Mouse (Mus musculus) stomach, postnatal 0 days (tissue): ENCODE measurements at regions not wholly inside any gene's neighbourhood (a gene's known extent, or its start where the extent isn't known, plus 50 kb on each side); places are given as distances from the start of the nearest gene placed in this dataset.

Experiments used
- ATAC-seq: fragments of 200-750 bp; cut with Nextera tagmentation; 2 replicates; pipeline ENCODE4 v1.8.0; 2017; ENCODE audit not compliant: low FRiP score, low TSS enrichment
- DNase-seq: peaks from one replicate; pipeline ENCODE4 v3.0.0-alpha.2; 2016; ENCODE audit warnings: low spot score
- H3K27ac ChIP-seq: fragments of 300-500 bp; sonication (generic); replicated peaks from 2 replicates; pipeline ENCODE4 v1.5.1; 2014; ENCODE audit warnings: mild to moderate bottlenecking, control low read depth
- H3K27me3 ChIP-seq: fragments of 300-500 bp; sonication (generic); 2 replicates; pipeline ENCODE4 v1.6.1; 2014; ENCODE audit warnings: low read length; ENCODE audit not compliant: control insufficient read depth, insufficient read depth
- H3K36me3 ChIP-seq: fragments of 300-500 bp; sonication (generic); 2 replicates; pipeline ENCODE4 v1.6.1; 2014; ENCODE audit warnings: low read length, mixed read lengths; ENCODE audit not compliant: control insufficient read depth, insufficient read depth
- H3K4me1 ChIP-seq: fragments of 300-500 bp; sonication (generic); replicated peaks from 2 replicates; pipeline ENCODE4 v1.6.1; 2014; ENCODE audit warnings: antibody characterized with exemption; ENCODE audit not compliant: control insufficient read depth, insufficient read depth
- H3K4me2 ChIP-seq: fragments of 300-500 bp; sonication (generic); replicated peaks from 2 replicates; pipeline ENCODE4 v1.6.1; 2014; ENCODE audit warnings: low read depth, mild to moderate bottlenecking, control low read depth, moderate library complexity
- H3K4me3 ChIP-seq: fragments of 300-500 bp; sonication (generic); 2 replicates; pipeline ENCODE4 v1.5.1; 2014; ENCODE audit warnings: low read depth, low read length, control low read depth
- H3K9ac ChIP-seq: fragments of 300-500 bp; sonication (generic); 2 replicates; pipeline ENCODE4 v1.6.1; 2014; ENCODE audit warnings: mild to moderate bottlenecking, low read length, control low read depth, mixed read lengths
- H3K9me3 ChIP-seq: fragments of 300-500 bp; sonication (generic); 2 replicates; pipeline ENCODE4 v1.6.1; 2016; ENCODE audit warnings: low read length; ENCODE audit not compliant: control insufficient read depth
- CTCF ChIP-seq: IDR thresholded peaks from 2 replicates; pipeline ENCODE4 v1.5.1; 2016; ENCODE audit warnings: antibody characterized with exemption, low read depth, mild to moderate bottlenecking, moderate library complexity
- EP300 ChIP-seq: optimal IDR thresholded peaks from 2 replicates; pipeline ENCODE3; 2016; ENCODE audit warnings: antibody characterized with exemption
- WGBS: fragments of 180-500 bp; shearing (Covaris S2); extraction: QIAGEN DNeasy Blood & Tissue Kit; methylation state at CpG from one replicate; pipeline ENCODE4 v1.1.7; 2014; 5-methylcytosine and 5-hydroxymethylcytosine counted together

DNA sequence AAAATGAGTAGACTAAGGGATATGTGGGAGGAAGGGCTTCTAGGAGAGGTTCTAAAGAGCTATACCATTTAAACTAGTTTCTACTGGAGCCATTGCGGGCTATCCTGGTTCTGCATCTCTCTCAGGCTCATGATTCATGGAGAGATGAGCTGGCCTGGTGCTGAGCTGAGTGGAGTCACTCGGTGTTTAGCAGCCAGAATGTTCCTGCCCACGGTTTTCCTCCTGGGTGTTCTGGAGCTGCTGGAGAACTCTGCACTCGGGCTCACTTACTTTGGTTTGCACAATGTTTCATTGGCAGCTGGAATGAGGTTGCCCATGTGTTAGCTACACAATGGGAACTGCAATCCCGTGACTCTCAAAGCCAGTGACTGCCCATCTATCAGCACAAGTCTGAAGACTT lies 79.0 kb upstream of the Cox10 start:
- Histone ChIP-seq H3K4me1 (no peaks in the 10 kb centered on the region), H3K9ac (no peak overlapping the region), H3K27ac (no peak overlapping the region), H3K4me2 (no peak overlapping the region), H3K4me3 (no peak overlapping the region), H3K36me3 (no peaks in the 10 kb centered on the region), H3K27me3 (no peaks in the 10 kb centered on the region), H3K9me3 (no peaks in the 10 kb centered on the region)
- no peak for ATAC-seq
- 86% methylated on average over 5 of the region's 5 CpGs for WGBS
- no peak for DNase-seq
- TF ChIP-seq CTCF: no peak
- TF ChIP-seq EP300: no peak

DNA sequence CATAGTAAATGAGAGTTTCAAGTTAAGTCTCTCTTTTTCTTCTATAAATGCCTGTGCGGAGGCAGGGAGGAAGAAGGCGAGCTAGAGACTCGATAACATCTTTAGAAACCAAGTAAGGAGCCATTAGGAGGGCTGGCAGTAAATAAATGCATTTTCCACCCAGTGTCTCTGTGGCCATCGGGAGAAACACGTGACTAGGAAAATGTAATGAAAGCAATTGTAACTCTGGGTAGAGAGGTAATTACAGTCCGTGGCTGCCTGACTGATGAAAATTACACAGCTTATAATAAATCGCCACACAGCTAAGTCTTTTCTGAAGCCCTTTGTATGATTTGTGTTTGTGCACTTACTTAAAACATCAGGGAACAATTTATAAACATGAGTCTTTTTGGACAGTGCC lies 77.4 kb upstream of the Cox10 start:
- ATAC-seq (no peak), DNase-seq (no peak)
- Histone ChIP-seq H3K36me3 (no peaks in the 10 kb centered on the region), H3K9me3 (no peaks in the 10 kb centered on the region), H3K9ac (no peak overlapping the region), H3K4me1 (no peaks in the 10 kb centered on the region), H3K4me2 (no peak overlapping the region), H3K4me3 (no peak overlapping the region), H3K27me3 (no peaks in the 10 kb centered on the region), H3K27ac (no peak overlapping the region)
- WGBS: 49% methylated on average over 7 of the region's 7 CpGs
- TF ChIP-seq CTCF (no peak), EP300 (no peak)

DNA sequence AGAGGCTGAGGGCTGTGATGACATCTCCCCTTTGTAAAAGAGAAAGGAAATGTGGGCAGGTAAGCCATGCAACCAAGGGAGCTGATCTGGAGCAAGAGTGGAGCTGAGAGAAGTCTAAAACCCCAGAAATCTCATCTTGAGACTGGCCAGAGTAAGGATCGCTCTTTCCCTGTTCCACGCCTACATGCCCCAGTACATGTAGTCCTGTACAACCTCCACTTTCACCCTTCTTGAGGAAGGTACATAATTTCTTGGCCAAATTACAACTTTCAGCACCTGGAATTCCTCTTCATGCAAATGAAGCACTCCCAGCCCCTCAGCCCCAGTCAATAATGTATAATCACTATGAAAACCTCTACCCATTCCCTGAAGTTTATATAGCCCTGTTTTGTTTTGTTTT lies 60.2 kb upstream of the Cox10 start:
- no peak for ATAC-seq
- Histone ChIP-seq H3K36me3 (no peaks in the 10 kb centered on the region), H3K9ac (no peak overlapping the region), H3K4me2 (no peak overlapping the region), H3K9me3 (no peaks in the 10 kb centered on the region), H3K27me3 (no peaks in the 10 kb centered on the region), H3K4me3 (no peak overlapping the region), H3K27ac (no peak overlapping the region), H3K4me1 (no peaks in the 10 kb centered on the region)
- no peak for TF ChIP-seq CTCF
- no peak for TF ChIP-seq EP300
- 91% methylated on average over 2 of the region's 2 CpGs for WGBS
- DNase-seq: no peak

DNA sequence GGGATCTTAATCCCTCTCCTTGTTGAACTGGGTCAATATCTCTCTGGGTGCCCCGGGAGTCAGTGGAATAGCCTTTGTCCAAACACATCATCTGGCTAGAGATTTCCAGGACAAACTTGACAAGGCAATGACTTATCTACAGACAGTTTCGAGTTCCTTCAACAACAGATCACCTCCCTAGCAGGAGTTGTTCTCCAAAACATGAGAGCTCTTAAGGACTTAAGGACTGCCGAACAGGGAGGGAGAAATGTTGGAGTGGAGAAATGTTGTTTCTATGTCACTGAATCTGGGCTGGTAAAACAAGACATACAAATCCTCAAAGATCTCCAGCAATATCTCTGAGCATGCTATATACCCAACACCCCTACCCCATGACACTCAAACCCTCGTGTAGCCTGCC lies 59.7 kb upstream of the Cox10 start:
- no peaks in the 10 kb centered on the region for H3K9me3 ChIP-seq
- no peak for ATAC-seq
- TF ChIP-seq EP300 (no peak), CTCF (no peak)
- no peaks in the 10 kb centered on the region for H3K27me3 ChIP-seq
- no peak overlapping the region for H3K9ac ChIP-seq
- no peak overlapping the region for H3K4me2 ChIP-seq
- 59% methylated on average over 4 of the region's 4 CpGs for WGBS
- no peak for DNase-seq
- no peak overlapping the region for H3K4me3 ChIP-seq
- no peak overlapping the region for H3K27ac ChIP-seq
- H3K36me3 ChIP-seq: no peaks in the 10 kb centered on the region
- H3K4me1 ChIP-seq: no peaks in the 10 kb centered on the region

DNA sequence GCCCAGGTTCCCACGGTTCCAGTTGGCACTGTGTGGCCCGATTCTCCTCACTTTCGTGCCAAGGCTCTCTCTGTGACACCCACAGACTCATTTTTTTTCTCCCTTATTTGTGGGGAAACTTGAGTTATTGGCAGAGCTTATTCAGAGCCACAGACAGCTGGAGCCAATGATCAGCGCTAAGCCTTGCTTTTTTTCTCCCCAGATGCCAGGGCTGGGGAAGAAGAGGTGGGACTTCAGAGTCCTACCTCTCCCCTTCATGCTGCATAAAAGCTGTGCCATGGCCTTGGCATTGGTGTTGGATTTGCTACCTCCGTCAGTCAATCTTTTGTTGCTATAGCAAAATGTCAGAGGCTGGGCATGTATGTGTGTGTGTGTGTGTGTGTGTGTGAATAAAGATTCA lies 56.5 kb upstream of the Cox10 start:
- no peaks in the 10 kb centered on the region for H3K27me3 ChIP-seq
- no peak overlapping the region for H3K9ac ChIP-seq
- no peak for TF ChIP-seq EP300
- no peak for TF ChIP-seq CTCF
- DNase-seq (no peak), ATAC-seq (no peak)
- no peaks in the 10 kb centered on the region for H3K36me3 ChIP-seq
- H3K4me3 ChIP-seq: no peak overlapping the region
- no peak overlapping the region for H3K27ac ChIP-seq
- no peaks in the 10 kb centered on the region for H3K9me3 ChIP-seq
- no peak overlapping the region for H3K4me2 ChIP-seq
- WGBS: 91% methylated on average over 5 of the region's 5 CpGs
- H3K4me1 ChIP-seq: no peaks in the 10 kb centered on the region

DNA sequence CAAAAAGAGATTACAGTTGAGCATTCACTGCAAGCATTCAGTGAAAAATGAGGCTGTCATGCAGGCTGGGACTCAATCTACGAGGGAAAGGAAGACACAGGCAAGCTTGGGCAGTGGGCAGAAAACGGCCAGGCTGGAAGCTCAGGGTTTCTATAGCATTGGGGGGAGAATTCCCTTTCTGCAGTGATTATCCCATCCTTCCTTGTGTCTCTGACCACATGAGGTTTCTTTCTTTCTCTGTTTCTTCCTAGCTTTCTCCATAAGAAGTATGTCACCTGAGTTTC lies 56.0 kb upstream of the Cox10 start:
- DNase-seq: no peak
- Histone ChIP-seq H3K27ac (no peak overlapping the region), H3K9me3 (no peaks in the 10 kb centered on the region), H3K36me3 (no peaks in the 10 kb centered on the region), H3K4me3 (no peak overlapping the region), H3K9ac (no peak overlapping the region), H3K4me1 (no peaks in the 10 kb centered on the region), H3K27me3 (no peaks in the 10 kb centered on the region), H3K4me2 (no peak overlapping the region)
- ATAC-seq: no peak
- WGBS: 63% methylated on average over 2 of the region's 2 CpGs
- TF ChIP-seq CTCF: no peak
- TF ChIP-seq EP300: no peak
